Mouse (Mus musculus): ENCODE measurements around the gene Hmgcl. TPM values are rescaled to one million over a fixed set of nuclear protein-coding genes. Genes with fewer than 3 reads are reported as not detected.

Gene Hmgcl
- polyA plus RNA-seq, 1 experiment = 53.1 TPM

DNA sequence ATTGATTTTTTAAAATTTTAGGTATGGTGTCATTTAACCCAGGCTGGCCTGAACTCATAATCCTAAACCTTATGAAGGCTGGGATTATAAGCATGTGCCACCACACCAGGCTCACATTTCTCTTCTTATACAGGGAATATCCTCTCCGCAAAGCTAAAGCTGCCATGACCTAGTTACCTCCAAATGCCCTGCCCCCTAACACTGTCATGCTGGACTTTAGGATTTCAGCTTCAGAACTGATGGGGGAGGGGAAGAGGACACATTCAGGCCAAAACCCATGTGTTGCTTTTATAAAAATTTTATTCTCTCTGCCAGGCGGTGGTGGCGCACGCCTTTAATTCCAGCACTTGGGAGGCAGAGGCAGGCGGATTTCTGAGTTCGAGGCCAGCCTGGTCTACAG, 47.7 kb downstream of the Hmgcl start:
- H3K27ac ChIP-seq (ENCODE audit: control insufficient read depth, insufficient read depth, low read length) = no peak overlapping the region
- H3K4me3 ChIP-seq (ENCODE audit: control insufficient read depth, insufficient read depth, low read length) = no peak overlapping the region
- DNase-seq = no peak
- no peak for TF ChIP-seq CTCF (IDR thresholded peaks at IDR 0.05; ENCODE audit: borderline replicate concordance, control insufficient read depth, extremely low read depth, insufficient read depth, low read length, poor library complexity)
- TF ChIP-seq POLR2A (IDR thresholded peaks at IDR 0.05; ENCODE audit: control insufficient read depth, extremely low read depth, insufficient read depth, low read length, poor library complexity) = no peak
- 98% methylated on average over 6 of the region's 6 CpGs for WGBS
- H3K36me3 ChIP-seq (ENCODE audit: control insufficient read depth, insufficient read depth, low read length) = no peaks in the 10 kb centered on the region
- no peaks in the 10 kb centered on the region for H3K27me3 ChIP-seq (ENCODE audit: control insufficient read depth, insufficient read depth, low read length)
- no peaks in the 10 kb centered on the region for H3K4me1 ChIP-seq (replicated peaks; ENCODE audit: control insufficient read depth, insufficient read depth, low read length)

DNA sequence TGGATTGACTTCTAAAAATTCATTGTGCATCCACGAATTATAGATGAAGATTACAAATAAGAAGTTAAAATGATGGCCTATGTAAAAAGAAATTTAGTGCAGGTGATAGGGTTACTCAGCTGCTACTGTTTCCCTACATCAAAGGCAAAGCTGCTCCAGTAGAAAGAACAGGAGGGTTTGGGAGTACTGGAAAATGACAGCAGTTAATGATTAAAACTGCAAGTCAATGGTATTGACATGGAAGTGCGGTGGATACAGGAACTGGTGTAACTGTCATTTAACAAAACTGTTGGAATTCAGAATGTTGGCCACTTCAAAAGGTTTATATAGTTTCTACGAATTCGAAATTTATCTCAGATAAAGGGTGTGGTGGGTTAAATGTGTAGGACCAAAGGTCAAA, 48.9 kb downstream of the Hmgcl start:
- WGBS = 94% methylated on average over 4 of the region's 4 CpGs
- DNase-seq = no peak
- Histone ChIP-seq H3K36me3 (ENCODE audit: control insufficient read depth, insufficient read depth, low read length) (no peaks in the 10 kb centered on the region), H3K27ac (ENCODE audit: control insufficient read depth, insufficient read depth, low read length) (no peak overlapping the region), H3K4me1 (replicated peaks; ENCODE audit: control insufficient read depth, insufficient read depth, low read length) (no peaks in the 10 kb centered on the region), H3K27me3 (ENCODE audit: control insufficient read depth, insufficient read depth, low read length) (no peaks in the 10 kb centered on the region), H3K4me3 (ENCODE audit: control insufficient read depth, insufficient read depth, low read length) (no peak overlapping the region)
- no peak for TF ChIP-seq CTCF (IDR thresholded peaks at IDR 0.05; ENCODE audit: borderline replicate concordance, control insufficient read depth, extremely low read depth, insufficient read depth, low read length, poor library complexity)
- no peak for TF ChIP-seq POLR2A (IDR thresholded peaks at IDR 0.05; ENCODE audit: control insufficient read depth, extremely low read depth, insufficient read depth, low read length, poor library complexity)

DNA sequence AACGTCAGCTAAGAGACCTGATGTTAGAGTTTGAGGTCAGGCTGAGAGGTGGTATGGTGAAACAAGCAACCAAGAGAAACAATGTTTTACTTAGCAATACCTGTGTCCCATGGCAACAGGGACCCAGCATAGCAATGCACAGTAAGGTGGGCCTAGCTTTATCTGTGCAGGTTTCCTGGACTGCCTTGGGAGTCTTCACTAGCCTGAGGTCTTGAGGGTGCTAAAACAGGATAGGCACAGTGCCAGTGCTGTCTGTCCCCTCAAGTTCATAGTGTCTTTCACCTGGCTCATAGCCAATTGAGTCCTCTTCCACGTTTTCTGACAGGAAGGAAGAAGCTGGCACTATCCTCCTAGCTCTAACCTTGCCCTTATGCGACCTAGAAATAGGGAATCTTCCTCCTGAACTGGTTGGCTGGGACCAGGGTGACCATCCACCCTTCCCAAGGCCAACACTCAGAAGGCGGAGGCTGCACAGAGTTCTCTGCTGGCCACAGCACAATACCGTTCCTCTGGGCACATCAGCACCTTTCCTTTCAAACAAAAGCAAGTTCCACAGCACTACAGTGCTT, 57.9 kb downstream of the Hmgcl start:
- Histone ChIP-seq H3K4me1 (replicated peaks; ENCODE audit: control insufficient read depth, insufficient read depth, low read length) (no peaks in the 10 kb centered on the region), H3K4me3 (ENCODE audit: control insufficient read depth, insufficient read depth, low read length) (no peak overlapping the region), H3K27me3 (ENCODE audit: control insufficient read depth, insufficient read depth, low read length) (no peaks in the 10 kb centered on the region), H3K27ac (ENCODE audit: control insufficient read depth, insufficient read depth, low read length) (no peak overlapping the region), H3K36me3 (ENCODE audit: control insufficient read depth, insufficient read depth, low read length) (peaks cover 66% of the 10 kb centered on the region)
- DNase-seq = no peak
- no peak for TF ChIP-seq CTCF (IDR thresholded peaks at IDR 0.05; ENCODE audit: borderline replicate concordance, control insufficient read depth, extremely low read depth, insufficient read depth, low read length, poor library complexity)
- 90% methylated on average over 5 of the region's 5 CpGs for WGBS

DNA sequence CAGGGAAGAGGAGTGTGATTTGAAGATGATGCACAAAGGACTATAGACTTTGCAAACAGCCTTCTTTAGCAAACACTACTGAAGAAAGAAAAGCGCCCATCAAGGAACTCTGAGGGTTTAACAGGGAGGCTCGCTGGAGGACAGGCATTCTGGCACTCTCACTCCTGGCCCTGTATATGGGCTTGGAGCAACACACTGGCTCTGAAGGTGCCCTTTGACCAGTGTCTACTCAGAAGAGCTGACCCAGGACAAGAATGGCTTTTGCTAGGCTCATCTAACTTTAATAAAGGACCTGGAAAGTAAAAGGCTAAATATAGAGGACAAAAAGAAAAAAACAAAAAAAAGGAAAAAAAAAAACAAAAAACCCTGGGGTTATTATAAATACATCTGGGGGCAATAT, 58.7 kb downstream of the Hmgcl start:
- no peak for TF ChIP-seq CTCF (IDR thresholded peaks at IDR 0.05; ENCODE audit: borderline replicate concordance, control insufficient read depth, extremely low read depth, insufficient read depth, low read length, poor library complexity)
- TF ChIP-seq POLR2A (IDR thresholded peaks at IDR 0.05; ENCODE audit: control insufficient read depth, extremely low read depth, insufficient read depth, low read length, poor library complexity) = no peak
- Histone ChIP-seq H3K4me3 (ENCODE audit: control insufficient read depth, insufficient read depth, low read length) (no peak overlapping the region), H3K4me1 (replicated peaks; ENCODE audit: control insufficient read depth, insufficient read depth, low read length) (no peaks in the 10 kb centered on the region), H3K36me3 (ENCODE audit: control insufficient read depth, insufficient read depth, low read length) (peaks cover 73% of the 10 kb centered on the region), H3K27me3 (ENCODE audit: control insufficient read depth, insufficient read depth, low read length) (no peaks in the 10 kb centered on the region), H3K27ac (ENCODE audit: control insufficient read depth, insufficient read depth, low read length) (no peak overlapping the region)
- DNase-seq = no peak
- WGBS = 94% methylated on average over 2 of the region's 2 CpGs

DNA sequence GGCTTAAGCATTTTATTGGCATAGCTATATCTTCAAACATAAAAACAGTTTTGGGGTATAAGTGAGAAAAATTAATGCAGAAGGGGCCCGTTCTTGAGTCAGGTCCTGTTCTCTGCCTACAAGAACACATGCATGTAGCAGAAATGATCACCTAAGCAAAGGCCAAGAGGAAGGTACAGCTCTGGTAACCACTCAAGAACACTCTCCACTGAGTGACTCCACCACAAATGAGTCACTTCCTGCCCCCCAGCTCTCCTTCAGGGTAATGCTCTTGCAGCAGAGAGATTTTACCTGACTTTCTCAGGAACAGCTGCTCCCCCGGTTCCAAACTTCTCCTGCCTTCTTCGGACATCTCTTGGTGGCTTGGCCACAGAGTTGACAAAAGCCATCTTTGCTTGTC, 60.6 kb downstream of the Hmgcl start:
- TF ChIP-seq POLR2A (IDR thresholded peaks at IDR 0.05; ENCODE audit: control insufficient read depth, extremely low read depth, insufficient read depth, low read length, poor library complexity) = no peak
- TF ChIP-seq CTCF (IDR thresholded peaks at IDR 0.05; ENCODE audit: borderline replicate concordance, control insufficient read depth, extremely low read depth, insufficient read depth, low read length, poor library complexity) = no peak
- Histone ChIP-seq H3K27me3 (ENCODE audit: control insufficient read depth, insufficient read depth, low read length) (no peaks in the 10 kb centered on the region), H3K4me1 (replicated peaks; ENCODE audit: control insufficient read depth, insufficient read depth, low read length) (no peaks in the 10 kb centered on the region), H3K4me3 (ENCODE audit: control insufficient read depth, insufficient read depth, low read length) (no peak overlapping the region), H3K27ac (ENCODE audit: control insufficient read depth, insufficient read depth, low read length) (no peak overlapping the region), H3K36me3 (ENCODE audit: control insufficient read depth, insufficient read depth, low read length) (peaks cover 92% of the 10 kb centered on the region)
- 78% methylated on average over 3 of the region's 3 CpGs for WGBS
- DNase-seq = no peak

DNA sequence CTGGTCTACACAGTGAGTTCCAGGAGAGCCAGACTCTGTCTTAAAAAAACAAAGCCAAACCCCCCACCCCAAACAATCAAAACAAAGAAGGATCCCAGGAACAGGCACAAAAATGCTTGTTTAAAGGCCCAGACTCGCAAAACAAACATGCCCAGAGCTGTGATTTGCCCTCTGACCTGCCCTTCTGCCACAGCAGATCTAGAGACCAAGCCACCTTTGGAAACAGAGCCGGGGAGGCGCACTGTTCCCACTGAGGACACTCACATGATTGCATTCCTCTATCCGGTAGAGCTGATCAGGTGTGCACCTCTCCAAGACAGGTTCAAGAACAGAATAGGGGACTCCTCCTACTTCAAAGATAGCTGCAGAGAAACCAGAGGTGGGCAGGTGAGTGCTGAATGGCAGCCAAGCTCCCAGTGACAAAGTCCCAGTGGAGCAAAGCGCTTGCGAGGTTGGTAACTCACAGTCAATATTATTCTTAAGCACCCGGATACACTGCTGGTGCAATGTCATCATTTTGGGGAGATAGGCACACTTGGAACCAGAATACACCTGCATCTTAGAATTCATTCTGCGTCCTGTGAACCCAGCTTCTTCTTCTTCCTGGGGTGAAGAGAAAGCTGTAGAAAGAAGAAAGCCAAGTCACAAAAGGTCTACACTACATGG, 62.7 kb downstream of the Hmgcl start:
- 97% methylated on average over 8 of the region's 8 CpGs for WGBS
- DNase-seq = no peak
- Histone ChIP-seq H3K4me1 (replicated peaks; ENCODE audit: control insufficient read depth, insufficient read depth, low read length) (no peaks in the 10 kb centered on the region), H3K27me3 (ENCODE audit: control insufficient read depth, insufficient read depth, low read length) (no peaks in the 10 kb centered on the region), H3K27ac (ENCODE audit: control insufficient read depth, insufficient read depth, low read length) (no peak overlapping the region), H3K4me3 (ENCODE audit: control insufficient read depth, insufficient read depth, low read length) (no peak overlapping the region), H3K36me3 (ENCODE audit: control insufficient read depth, insufficient read depth, low read length) (peaks cover 96% of the 10 kb centered on the region)
- TF ChIP-seq POLR2A (IDR thresholded peaks at IDR 0.05; ENCODE audit: control insufficient read depth, extremely low read depth, insufficient read depth, low read length, poor library complexity) (no peak), CTCF (IDR thresholded peaks at IDR 0.05; ENCODE audit: borderline replicate concordance, control insufficient read depth, extremely low read depth, insufficient read depth, low read length, poor library complexity) (no peak)

DNA sequence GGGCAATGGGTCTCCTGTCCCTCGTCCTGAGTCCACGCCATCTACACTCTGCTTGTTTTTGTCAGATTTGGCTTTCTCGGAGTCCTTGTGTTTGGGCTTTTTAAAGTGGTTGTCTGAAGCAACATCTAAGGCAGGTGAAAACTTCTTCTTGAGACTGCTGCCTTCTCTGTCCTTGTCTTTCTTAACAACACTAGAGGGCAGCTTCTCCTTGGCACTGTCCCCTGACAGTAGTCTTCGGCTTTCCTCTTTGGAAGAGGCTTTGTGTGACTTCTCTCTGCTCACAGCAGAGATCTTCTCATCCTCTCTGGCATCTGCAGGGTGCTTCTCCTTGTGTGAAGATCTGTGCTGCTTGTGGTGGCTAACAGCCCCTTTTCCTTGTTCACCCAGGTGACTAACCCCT, 64.3 kb downstream of the Hmgcl start:
- no peaks in the 10 kb centered on the region for H3K27me3 ChIP-seq (ENCODE audit: control insufficient read depth, insufficient read depth, low read length)
- H3K4me1 ChIP-seq (replicated peaks; ENCODE audit: control insufficient read depth, insufficient read depth, low read length) = no peaks in the 10 kb centered on the region
- H3K36me3 ChIP-seq (ENCODE audit: control insufficient read depth, insufficient read depth, low read length) = peaks cover 85% of the 10 kb centered on the region
- no peak overlapping the region for H3K27ac ChIP-seq (ENCODE audit: control insufficient read depth, insufficient read depth, low read length)
- no peak for DNase-seq
- 94% methylated on average over 4 of the region's 4 CpGs for WGBS
- no peak overlapping the region for H3K4me3 ChIP-seq (ENCODE audit: control insufficient read depth, insufficient read depth, low read length)
- no peak for TF ChIP-seq CTCF (IDR thresholded peaks at IDR 0.05; ENCODE audit: borderline replicate concordance, control insufficient read depth, extremely low read depth, insufficient read depth, low read length, poor library complexity)
- no peak for TF ChIP-seq POLR2A (IDR thresholded peaks at IDR 0.05; ENCODE audit: control insufficient read depth, extremely low read depth, insufficient read depth, low read length, poor library complexity)

Other genes starting within 250 kb of the Hmgcl start
- 0.24 and 0.40 TPM in 2 replicates for gene Il22ra1, start 218.3 kb upstream of the Hmgcl start, polyA plus RNA-seq (2012; rRNA removed)
- 0.08 and 0.13 TPM in 2 replicates for gene Myom3, start 186.7 kb upstream of the Hmgcl start, polyA plus RNA-seq (2012; rRNA removed)
- 194 and 220 TPM in 2 replicates for gene Srsf10, start 90.7 kb upstream of the Hmgcl start, polyA plus RNA-seq (2012; rRNA removed)
- 26.7 and 28.6 TPM in 2 replicates for gene Pnrc2, start 72.6 kb upstream of the Hmgcl start, polyA plus RNA-seq (2012; rRNA removed)
- 9.3 and 9.5 TPM in 2 replicates for gene Cnr2, start 51.1 kb upstream of the Hmgcl start, polyA plus RNA-seq (2012; rRNA removed)
- 37.5 and 43.5 TPM in 2 replicates for gene Fuca1, start 25.7 kb upstream of the Hmgcl start, polyA plus RNA-seq (2012; rRNA removed)
- gene Gale, start 17.3 kb downstream of the Hmgcl start, polyA plus RNA-seq (2012; rRNA removed) = 37.0 and 38.4 TPM in 2 replicates
- gene Lypla2, start 26.2 kb downstream of the Hmgcl start, polyA plus RNA-seq (2012; rRNA removed) = 214 and 224 TPM in 2 replicates
- gene Pithd1, start 40.8 kb downstream of the Hmgcl start, polyA plus RNA-seq (2012; rRNA removed) = 140 and 171 TPM in 2 replicates
- gene Eloa, start 75.3 kb downstream of the Hmgcl start, polyA plus RNA-seq (2012; rRNA removed) = 18.6 and 20.4 TPM in 2 replicates
- gene Rpl11, start 107.0 kb downstream of the Hmgcl start, polyA plus RNA-seq (2012; rRNA removed) = 418 and 466 TPM in 2 replicates
- 312 and 357 TPM in 2 replicates for gene Id3, start 197.0 kb downstream of the Hmgcl start, polyA plus RNA-seq (2012; rRNA removed)
- 164 and 208 TPM in 2 replicates for gene E2f2, start 225.9 kb downstream of the Hmgcl start, polyA plus RNA-seq (2012; rRNA removed)